Mouse (Mus musculus) lung, postnatal 0 days (tissue): ENCODE measurements around the gene Pisd.

Experiments
- CTCF ChIP-seq: IDR thresholded peaks from 2 replicates; pipeline ENCODE4 v1.5.1; 2016; ENCODE audit warnings: antibody characterized with exemption, mild to moderate bottlenecking
- EP300 ChIP-seq: IDR thresholded peaks from 2 replicates; pipeline ENCODE4 v1.6.1; 2016; ENCODE audit warnings: antibody characterized with exemption, mild to moderate bottlenecking, control low read depth

GRCm38 (mm10) chr5:32713703-32714467, 71.6 kb downstream of the Pisd start:
- TF ChIP-seq EP300, result peak; percentile 86
- TF ChIP-seq CTCF, result peak; percentile 87
